In genomic region chrX:135574261-135574957, GRCm38 (mm10) we compare ENCODE assay signal across 16 mouse cellular contexts. TPM values are rescaled to one million over a fixed set of nuclear protein-coding genes. Genes with fewer than 3 reads are reported as not detected.
DNase-seq lines count a peak whose midpoint lies in the region; ATAC-seq and TF ChIP-seq lines count a peak whose summit lies in the region.
"Not testable (repeated sequence)": the region's sequence is repeated elsewhere in the genome, so short reads cannot be mapped to it uniquely, and the experiment has no call there.
"Had no signal": no experiment of that assay in that cellular context is flagged by ENCODE, and none has a peak within 500 bp of the region (broad histone marks: within the 10 kb centered on the region; RNA-seq: fewer than 3 reads in every experiment).

No protein-coding gene starts in this region.

- peak; percentile 20 for DNase-seq in MEL (ENCODE audit: low read depth, low spot score)
- DNase-seq in embryo, embryonic 9.5 days (ENCODE audit: extremely low spot score): peak; percentile 25
- DNase-seq in kidney, adult 11 months: peak; percentile 9
- DNase-seq in kidney, postnatal 36 days: peak; percentile 7 to 31
- DNase-seq in thymus, postnatal 25 days: peak; percentile 1

- not testable (repeated sequence) for H3K9me3 ChIP-seq in MEL (replicated peaks; ENCODE audit: insufficient read depth, low read length); heart, embryonic 11.5 days (replicated peaks; ENCODE audit: control insufficient read depth, low read length); liver, embryonic 16.5 days (replicated peaks; ENCODE audit: control insufficient read depth, low read length)

- TF ChIP-seq EP300 in MEL (IDR thresholded peaks at IDR 0.05; ENCODE audit: low read depth in 1 of 2, low read length in 2 of 2): not testable (repeated sequence)

- not testable (repeated sequence) for TF ChIP-seq POLR2A in MEL (IDR thresholded peaks at IDR 0.05; ENCODE audit: control insufficient read depth in 1 of 2, insufficient read depth in 1 of 2, low read depth in 1 of 2, low read length in 2 of 2, poor library complexity in 1 of 2)

- not testable (repeated sequence) for H3K4me1 ChIP-seq in MEL (ENCODE audit: control insufficient read depth in 1 of 2, insufficient read depth in 2 of 2, low read length in 2 of 2); heart, embryonic 11.5 days (ENCODE audit: control insufficient read depth, insufficient read depth, low read length); liver, embryonic 16.5 days (ENCODE audit: control insufficient read depth, low read depth, low read length)

- peak overlapping the region in 1 of 2 experiments; percentile 47; a peak in 1 of 4 replicates for H3K4me3 ChIP-seq in MEL (ENCODE audit: control insufficient read depth in 1 of 2, insufficient read depth in 1 of 2, low read depth in 2 of 2, low read length in 2 of 2)
- not testable (repeated sequence) for H3K4me3 ChIP-seq in heart, embryonic 11.5 days (ENCODE audit: low read depth, low read length); liver, embryonic 16.5 days (ENCODE audit: low read depth, low read length)

- not testable (repeated sequence) for TF ChIP-seq RAD21 in MEL (IDR thresholded peaks at IDR 0.05; ENCODE audit: low read depth, low read length)

- peak; percentile 72 for ATAC-seq in heart, embryonic 11.5 days (replicated peaks; ENCODE audit: insufficient number of reproducible peaks, low FRiP score, low TSS enrichment)
- ATAC-seq in liver, embryonic 16.5 days (ENCODE audit: low read depth): 0 out of 2 replicates have a peak, but pooled peaks have one; percentile 21
- ATAC-seq in megakaryocyte progenitor cell, adult 5-6 weeks (replicated peaks; ENCODE audit: poor library complexity): peak; percentile 55

- H3K79me2 ChIP-seq in MEL (ENCODE audit: control insufficient read depth, insufficient read depth, low read length, poor library complexity): not testable (repeated sequence)

- H3K4me2 ChIP-seq in heart, embryonic 11.5 days; liver, embryonic 16.5 days (ENCODE audit: low read depth, low read length): not testable (repeated sequence)

- 22% methylated on average over 8 of the region's 8 CpGs for WGBS in heart, embryonic 11.5 days (ENCODE audit: insufficient replicate concordance)
- WGBS in liver, embryonic 16.5 days (ENCODE audit: insufficient replicate concordance): 29% methylated on average over 8 of the region's 8 CpGs

- H3K27me3 ChIP-seq in MEL (ENCODE audit: control insufficient read depth in 1 of 2, insufficient read depth in 2 of 2, low read length in 2 of 2); heart, embryonic 11.5 days (ENCODE audit: control insufficient read depth, insufficient read depth, low read length); liver, embryonic 16.5 days (ENCODE audit: control insufficient read depth, insufficient read depth, low read depth, low read length): not testable (repeated sequence)

- not testable (repeated sequence) for H3K27ac ChIP-seq in MEL (ENCODE audit: control insufficient read depth, low read depth, low read length); liver, embryonic 16.5 days (ENCODE audit: low read length)
- H3K27ac ChIP-seq in heart, embryonic 11.5 days (ENCODE audit: low read depth, low read length): peak overlapping the region; percentile 46; the same call in 1 of the 2 replicates

- peak overlapping the region; percentile 28; the same call in 1 of the 2 replicates for H3K9ac ChIP-seq in MEL (ENCODE audit: control insufficient read depth, low read depth, low read length, poor library complexity, severe bottlenecking)
- not testable (repeated sequence) for H3K9ac ChIP-seq in heart, embryonic 11.5 days (ENCODE audit: low read depth, low read length); liver, embryonic 16.5 days (ENCODE audit: low read depth, low read length)

- not testable (repeated sequence) for H3K36me3 ChIP-seq in MEL (ENCODE audit: control insufficient read depth in 1 of 2, insufficient read depth in 2 of 2, low read length in 2 of 2); heart, embryonic 11.5 days (ENCODE audit: control insufficient read depth, insufficient read depth, low read length); liver, embryonic 16.5 days (ENCODE audit: control insufficient read depth, insufficient read depth)

- TF ChIP-seq CTCF in MEL (IDR thresholded peaks at IDR 0.05 in 2 of 3, conservative IDR thresholded peaks at IDR 0.05 in 1 of 3; ENCODE audit: control insufficient read depth in 1 of 3, insufficient read depth in 1 of 3, low read depth in 2 of 3, low read length in 3 of 3, poor library complexity in 1 of 3, severe bottlenecking in 1 of 3): not testable (repeated sequence)

RNA-seq across cellular contexts. Expression of gene Nxf7, which starts 24.2 kb away (rescaled TPM):
- total RNA-seq in MEL (2012; rRNA removed): 0.12 and 0.23 TPM in 2 replicates
- polyA plus RNA-seq in MEL (2012; ENCODE audit: insufficient read depth in 1 of 2, insufficient read length in 2 of 2, low read depth in 1 of 2, low replicate concordance in 2 of 2, missing spikeins in 1 of 2): 10 to 100 TPM in 1 of 2 experiments, not detected in 1; 11.3 TPM
- 0.32 and 0.44 TPM in 2 replicates for polyA plus RNA-seq in heart, embryonic 11.5 days (2014; fragmentation: Nextera tagmentation; extraction: Ambion mirVana)
- 0.05 and 0.14 TPM in 2 replicates for polyA plus RNA-seq in liver, embryonic 16.5 days (2015; fragmentation: Nextera tagmentation; extraction: Ambion mirVana)
- total RNA-seq in megakaryocyte progenitor cell, adult 5-6 weeks (2015): 0.66 and 1.0 TPM in 2 replicates
- total RNA-seq in megakaryocyte progenitor cell, adult 5-6 weeks (2017): 1.0 TPM in 1 of 2 replicates, not detected in the other
- total RNA-seq: adrenal gland, postnatal 25 days; layer of hippocampus, postnatal 14 days; left cerebral cortex, postnatal 4 days had no signal
- polyA plus RNA-seq: forebrain, embryonic 11.5 days; midbrain, embryonic 13.5 days; neural tube, embryonic 11.5 days had no signal

RNA-seq across cellular contexts. Expression of gene Prame, which starts 53.1 kb away (rescaled TPM):
- not detected in 2 replicates for total RNA-seq in MEL (2012; rRNA removed)
- not detected for polyA plus RNA-seq in MEL (2012; ENCODE audit: insufficient read depth in 1 of 2, insufficient read length in 2 of 2, low read depth in 1 of 2, low replicate concordance in 2 of 2, missing spikeins in 1 of 2)
- not detected in 2 replicates for polyA plus RNA-seq in heart, embryonic 11.5 days (2014; fragmentation: Nextera tagmentation; extraction: Ambion mirVana)
- polyA plus RNA-seq in liver, embryonic 16.5 days (2015; fragmentation: Nextera tagmentation; extraction: Ambion mirVana): not detected in 2 replicates
- total RNA-seq in megakaryocyte progenitor cell, adult 5-6 weeks (2015): not detected in 2 replicates
- total RNA-seq in megakaryocyte progenitor cell, adult 5-6 weeks (2017): not detected in 2 replicates
- total RNA-seq: adrenal gland, postnatal 25 days; layer of hippocampus, postnatal 14 days; left cerebral cortex, postnatal 4 days had no signal
- polyA plus RNA-seq: forebrain, embryonic 11.5 days; heart, postnatal 0 days; midbrain, embryonic 13.5 days; neural tube, embryonic 11.5 days; thymus, postnatal 0 days had no signal

Comparison
In these comparisons a context has a peak if more than half of its experiments do, and no peak if none do; other contexts are left out.
1. ATAC-seq: peak in every context shown above with its lines; median percentile 72 in heart, embryonic 11.5 days; 55 in megakaryocyte progenitor cell, adult 5-6 weeks; 21 in liver, embryonic 16.5 days.